Comparison of ENCODE assay signal across 18 mouse cellular contexts in the genomic region with DNA sequence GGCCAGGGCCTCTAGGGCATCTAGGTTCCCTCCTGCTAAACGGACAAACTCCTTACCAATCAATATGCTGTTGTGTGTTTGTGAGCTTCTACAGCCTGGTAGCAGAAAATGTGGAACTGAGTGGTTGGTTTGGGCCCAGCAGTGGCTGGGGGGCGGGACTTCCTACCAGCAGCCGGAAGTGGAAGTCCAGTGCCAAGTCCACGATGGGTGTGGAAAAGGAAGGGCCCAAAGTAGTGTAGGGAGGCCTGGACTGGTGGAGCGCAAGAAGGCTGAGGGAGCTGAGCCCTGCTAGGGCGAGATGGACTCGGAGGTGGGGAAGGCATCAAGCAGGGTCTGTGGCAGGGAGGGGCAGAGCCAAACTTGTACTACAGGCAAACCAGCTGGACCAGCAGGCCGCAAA.
"Had no signal": no experiment of that assay in that cellular context is flagged by ENCODE, and none has a peak within 500 bp of the region (broad histone marks: within the 10 kb centered on the region; RNA-seq: fewer than 3 reads in every experiment).

No protein-coding gene starts in this region.

- H3K9me3 ChIP-seq: midbrain, embryonic 10.5 days; midbrain, embryonic 12.5 days; neural tube, embryonic 13.5 days; neural tube, embryonic 15.5 days had no signal

- DNase-seq: lung, adult 18-20 months; lung, embryonic 14.5 days; lung, postnatal 10 days; lung, postnatal 4 days; retina, postnatal 1 day; right cerebral cortex, adult 18-20 months; right cerebral cortex, postnatal 25 days; right cerebral cortex, postnatal 4 days; spleen, adult 18-20 months; thymus, adult 2 months; thymus, postnatal 25 days; thymus, postnatal 4 days had no signal

- H3K27me3 ChIP-seq: midbrain, embryonic 12.5 days; neural tube, embryonic 13.5 days; neural tube, embryonic 15.5 days had no signal

- H3K4me1 ChIP-seq: midbrain, embryonic 10.5 days; midbrain, embryonic 12.5 days; neural tube, embryonic 13.5 days had no signal

- H3K4me3 ChIP-seq: midbrain, embryonic 10.5 days; midbrain, embryonic 12.5 days; myocyte; neural tube, embryonic 13.5 days; neural tube, embryonic 15.5 days had no signal

- H3K36me3 ChIP-seq: midbrain, embryonic 10.5 days; midbrain, embryonic 12.5 days; neural tube, embryonic 13.5 days; neural tube, embryonic 15.5 days had no signal

- H3K9ac ChIP-seq: lung, embryonic 14.5 days; midbrain, embryonic 12.5 days; neural tube, embryonic 13.5 days; neural tube, embryonic 15.5 days had no signal

- H3K4me2 ChIP-seq: lung, embryonic 14.5 days; midbrain, embryonic 12.5 days; neural tube, embryonic 13.5 days; neural tube, embryonic 15.5 days had no signal

- H3K27ac ChIP-seq: midbrain, embryonic 10.5 days; midbrain, embryonic 12.5 days; neural tube, embryonic 13.5 days; neural tube, embryonic 15.5 days had no signal

- ATAC-seq: midbrain, embryonic 16.5 days had no signal
